Mouse (Mus musculus) hindbrain, embryonic 15.5 days (tissue): Measurements from ENCODE around the gene Olfr1233. TPM values are rescaled to one million over a fixed set of nuclear protein-coding genes. Genes with fewer than 3 reads are reported as not detected.

Experiments
- ATAC-seq: fragments of 200-750 bp; cut with Nextera tagmentation; 2 replicates; pipeline ENCODE4 v1.8.0; 2017; ENCODE audit warnings: low read depth, moderate number of reproducible peaks, moderate TSS enrichment; ENCODE audit not compliant: low FRiP score
- H3K27ac ChIP-seq: fragments of 300-500 bp; sonication (generic); replicated peaks from 2 replicates; pipeline ENCODE4 v1.5.1; 2015; ENCODE audit warnings: mild to moderate bottlenecking, inconsistent platforms
- H3K27me3 ChIP-seq: fragments of 300-500 bp; sonication (generic); 2 replicates; pipeline ENCODE4 v1.6.1; 2015; ENCODE audit warnings: control low read depth, inconsistent platforms
- H3K36me3 ChIP-seq: fragments of 300-500 bp; sonication (generic); 2 replicates; pipeline ENCODE4 v1.6.1; 2015; ENCODE audit warnings: control low read depth, inconsistent platforms
- H3K4me1 ChIP-seq: fragments of 300-500 bp; sonication (generic); replicated peaks from 2 replicates; pipeline ENCODE4 v1.6.1; 2015; ENCODE audit warnings: control low read depth, inconsistent platforms
- H3K4me2 ChIP-seq: fragments of 300-500 bp; sonication (generic); 2 replicates; pipeline ENCODE4 v1.6.1; 2015; ENCODE audit warnings: moderate library complexity, mild to moderate bottlenecking, inconsistent platforms
- H3K4me3 ChIP-seq: fragments of 300-500 bp; sonication (generic); 2 replicates; pipeline ENCODE4 v1.5.1; 2015; ENCODE audit warnings: mild to moderate bottlenecking, inconsistent platforms
- H3K9ac ChIP-seq: fragments of 300-500 bp; sonication (generic); 2 replicates; pipeline ENCODE4 v1.6.1; 2015; ENCODE audit warnings: inconsistent platforms
- H3K9me3 ChIP-seq: fragments of 300-500 bp; sonication (generic); 2 replicates; pipeline ENCODE4 v1.6.1; 2016; ENCODE audit warnings: control low read depth, inconsistent platforms
- WGBS: fragments of 180-500 bp; shearing (Covaris S2); methylation state at CpG from one replicate; pipeline ENCODE4 v1.1.7; 2015; 5-methylcytosine and 5-hydroxymethylcytosine counted together
- polyA plus RNA-seq: library from polyadenylated mRNA; unstranded; fragments of >200 nt; fragmentation: Nextera tagmentation; extraction: Ambion mirVana; gene quantifications from 2 replicates; pipeline ENCODE4 v1.2.1, GENCODE M21; 2015

Olfr1233 gene
- polyA plus RNA-seq: not detected in 2 replicates

GRCm38 (mm10) chr2:89342298-89342697 is at the start of gene Olfr1233:
Gene Olfr1233, minus strand, starts transcription at chr2:89342398.
- H3K9me3 ChIP-seq: no peaks in the 10 kb centered on the region
- no peak within 1 kb of the TSS for H3K9ac ChIP-seq
- ATAC-seq: no peak
- H3K4me2 ChIP-seq: no peak within 1 kb of the TSS
- H3K27me3 ChIP-seq: no peaks in the 10 kb centered on the region
- H3K36me3 ChIP-seq: no peaks in the 10 kb centered on the region
- H3K4me1 ChIP-seq: no peaks in the 10 kb centered on the region
- H3K4me3 ChIP-seq: no peak within 1 kb of the TSS
- no peak within 1 kb of the TSS for H3K27ac ChIP-seq

GRCm38 (mm10) chr2:89364765-89365164 is 22.6 kb upstream of the Olfr1233 start, which contains the start of gene Olfr1234:
Gene Olfr1234, minus strand, starts transcription at chr2:89364865.
- H3K4me2 ChIP-seq: no peak within 1 kb of the TSS
- no peak for ATAC-seq
- WGBS: 89% methylated on average over 4 of the region's 4 CpGs

GRCm38 (mm10) chr2:89329575-89329974 is 12.6 kb downstream of the Olfr1233 start, which contains the start of gene Olfr1232:
Gene Olfr1232, minus strand, starts transcription at chr2:89329675.
- Histone ChIP-seq H3K27me3 (no peaks in the 10 kb centered on the region), H3K4me3 (no peak within 1 kb of the TSS), H3K27ac (no peak within 1 kb of the TSS), H3K36me3 (no peaks in the 10 kb centered on the region), H3K9ac (no peak within 1 kb of the TSS), H3K9me3 (no peaks in the 10 kb centered on the region), H3K4me2 (no peak within 1 kb of the TSS), H3K4me1 (no peaks in the 10 kb centered on the region)
- ATAC-seq: no peak

More at GRCm38 (mm10) chr2:89364765-89365164, 22.6 kb upstream of the Olfr1233 start, which contains the start of gene Olfr1234:
- no peak within 1 kb of the TSS for H3K27ac ChIP-seq
- no peaks in the 10 kb centered on the region for H3K4me1 ChIP-seq
- H3K27me3 ChIP-seq: no peaks in the 10 kb centered on the region
- H3K4me3 ChIP-seq: no peak within 1 kb of the TSS
- no peaks in the 10 kb centered on the region for H3K36me3 ChIP-seq
- no peaks in the 10 kb centered on the region for H3K9me3 ChIP-seq
- H3K9ac ChIP-seq: no peak within 1 kb of the TSS

GRCm38 (mm10) chr2:89306974-89307373 is 35.2 kb downstream of the Olfr1233 start, which contains the start of gene Olfr1231:
Gene Olfr1231, minus strand, starts transcription at chr2:89307074.
- no peak for ATAC-seq
- H3K4me3 ChIP-seq: no peak within 1 kb of the TSS

GRCm38 (mm10) chr2:89297168-89297567 is 45.0 kb downstream of the Olfr1233 start, which contains the start of gene Olfr1230:
Gene Olfr1230, minus strand, starts transcription at chr2:89297268.
- Histone ChIP-seq H3K9me3 (no peaks in the 10 kb centered on the region), H3K27me3 (no peaks in the 10 kb centered on the region), H3K4me3 (no peak within 1 kb of the TSS), H3K4me2 (no peak within 1 kb of the TSS), H3K9ac (no peak within 1 kb of the TSS), H3K36me3 (no peaks in the 10 kb centered on the region), H3K4me1 (no peaks in the 10 kb centered on the region), H3K27ac (no peak within 1 kb of the TSS)
- WGBS: 87% methylated on average over 1 of the region's 1 CpGs
- no peak for ATAC-seq

More at GRCm38 (mm10) chr2:89306974-89307373, 35.2 kb downstream of the Olfr1233 start, which contains the start of gene Olfr1231:
- Histone ChIP-seq H3K27ac (no peak within 1 kb of the TSS), H3K27me3 (no peaks in the 10 kb centered on the region), H3K4me1 (no peaks in the 10 kb centered on the region), H3K9ac (no peak within 1 kb of the TSS), H3K4me2 (no peak within 1 kb of the TSS), H3K9me3 (no peaks in the 10 kb centered on the region), H3K36me3 (no peaks in the 10 kb centered on the region)
- 73% methylated on average over 2 of the region's 2 CpGs for WGBS

- H3K27me3 ChIP-seq: no peaks in the 10 kb centered on the region
- no peaks in the 10 kb centered on the region for H3K9me3 ChIP-seq
- WGBS: 89% methylated on average over 2 of the region's 2 CpGs
- ATAC-seq: no peak
- no peak within 1 kb of the TSS for H3K9ac ChIP-seq
- no peak within 1 kb of the TSS for H3K4me2 ChIP-seq
- H3K4me3 ChIP-seq: no peak within 1 kb of the TSS
- H3K36me3 ChIP-seq: no peaks in the 10 kb centered on the region
- no peaks in the 10 kb centered on the region for H3K4me1 ChIP-seq
- no peak within 1 kb of the TSS for H3K27ac ChIP-seq
These were observed 54.3 kb downstream of the Olfr1233 start, which contains the start of gene Olfr1229 for GRCm38 (mm10) chr2:89287914-89288313. Gene Olfr1229, minus strand, starts transcription at chr2:89288014.

Other genes with a start within 250 kb of the Olfr1233 start
- not detected in 2 replicates for gene Olfr1220, start 235.6 kb downstream of the Olfr1233 start, polyA plus RNA-seq
- gene Olfr1221, start 225.1 kb downstream of the Olfr1233 start, polyA plus RNA-seq: not detected in 2 replicates
- not detected in 2 replicates for gene Olfr1222, start 209.3 kb downstream of the Olfr1233 start, polyA plus RNA-seq
- not detected in 2 replicates for gene Olfr1223, start 190.8 kb downstream of the Olfr1233 start, polyA plus RNA-seq
- gene Olfr1224-ps1, start 178.3 kb downstream of the Olfr1233 start, polyA plus RNA-seq: not detected in 2 replicates
- gene Olfr1225, start 167.7 kb downstream of the Olfr1233 start, polyA plus RNA-seq: not detected in 2 replicates
- gene Olfr1226, start 142.3 kb downstream of the Olfr1233 start, polyA plus RNA-seq: not detected in 2 replicates
- gene Olfr1228, start 88.3 kb downstream of the Olfr1233 start, polyA plus RNA-seq: not detected in 2 replicates
- gene Olfr1229, start 54.4 kb downstream of the Olfr1233 start, polyA plus RNA-seq: not detected in 2 replicates
- gene Olfr1230, start 45.1 kb downstream of the Olfr1233 start, polyA plus RNA-seq: not detected in 2 replicates
- not detected in 2 replicates for gene Olfr1231, start 35.3 kb downstream of the Olfr1233 start, polyA plus RNA-seq
- gene Olfr1232, start 12.7 kb downstream of the Olfr1233 start, polyA plus RNA-seq: not detected in 2 replicates
- gene Olfr1234, start 22.5 kb upstream of the Olfr1233 start, polyA plus RNA-seq: not detected in 2 replicates
- not detected in 2 replicates for gene Olfr1238, start 67.3 kb upstream of the Olfr1233 start, polyA plus RNA-seq
- gene Olfr1239, start 78.0 kb upstream of the Olfr1233 start, polyA plus RNA-seq: not detected in 2 replicates
- gene Olfr1240, start 100.6 kb upstream of the Olfr1233 start, polyA plus RNA-seq: not detected in 2 replicates
- not detected in 2 replicates for gene Olfr1241, start 144.7 kb upstream of the Olfr1233 start, polyA plus RNA-seq
- not detected in 2 replicates for gene Olfr1242, start 155.9 kb upstream of the Olfr1233 start, polyA plus RNA-seq
- gene Olfr1243, start 189.1 kb upstream of the Olfr1233 start, polyA plus RNA-seq: not detected in 2 replicates
- gene Olfr1245, start 236.0 kb upstream of the Olfr1233 start, polyA plus RNA-seq: not detected in 2 replicates